Mouse (Mus musculus) right cerebral cortex, postnatal 14 days (tissue): Measurements from ENCODE around the gene Gm19668.
"Not testable (repeated sequence)": the region's sequence is repeated elsewhere in the genome, so short reads cannot be mapped to it uniquely, and the experiment has no call there.

Source experiments
- DNase-seq: peaks from one replicate; pipeline ENCODE4 v3.0.0; 2022

Gm19668 gene

DNA sequence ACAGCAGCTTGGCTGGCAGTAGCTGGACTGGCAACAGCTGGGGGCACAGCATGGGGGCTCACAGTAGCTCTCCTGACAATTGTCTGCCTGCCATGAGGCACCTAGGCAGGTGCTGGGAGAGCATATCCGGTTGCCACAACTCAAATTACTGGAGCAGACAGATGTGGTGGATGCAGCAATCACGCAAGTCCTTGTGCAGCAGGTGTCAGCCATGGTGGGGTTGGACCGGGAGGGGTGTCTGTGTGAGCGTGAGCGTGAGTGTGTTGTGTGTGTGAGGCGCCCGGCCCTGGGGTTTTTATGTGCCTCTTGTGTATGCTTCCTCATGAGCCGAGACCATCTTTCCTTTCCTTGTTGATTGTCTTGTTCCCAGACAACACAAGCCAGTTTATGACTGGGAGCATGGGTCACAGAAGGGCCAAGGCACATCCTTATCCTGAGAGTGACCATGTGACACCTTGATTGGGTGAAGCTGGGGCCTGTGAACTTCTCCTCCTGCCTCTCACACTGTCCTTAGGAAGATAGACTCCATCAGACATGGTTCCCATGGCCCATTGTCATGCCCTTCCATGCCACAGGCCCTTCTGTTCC, at the start of gene Gm19668:
Gene Gm19668, minus strand, starts transcription at position 213 of the 588 bp plus-strand sequence.
- no peak for DNase-seq

DNA sequence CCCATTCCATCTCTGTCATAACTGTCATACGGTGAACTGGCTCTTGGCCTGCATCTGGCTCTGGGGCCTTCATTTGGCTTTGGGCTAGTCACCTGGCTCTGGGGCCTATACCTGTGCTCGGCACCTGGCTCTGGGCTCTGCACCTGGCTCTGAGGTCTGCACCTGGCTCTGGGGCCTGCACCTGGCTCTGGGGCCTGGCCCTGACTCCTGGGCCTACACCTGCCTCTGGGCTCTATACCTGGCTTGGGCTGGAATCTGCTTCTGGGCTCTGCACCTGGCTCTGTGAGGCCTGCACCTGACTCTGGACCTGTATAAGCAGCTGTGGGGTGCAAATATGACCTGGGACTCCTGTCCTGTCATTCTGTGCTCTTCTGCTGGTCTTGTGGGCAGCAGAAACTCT, 48.6 kb upstream of the Gm19668 start:
- no peak for DNase-seq

DNA sequence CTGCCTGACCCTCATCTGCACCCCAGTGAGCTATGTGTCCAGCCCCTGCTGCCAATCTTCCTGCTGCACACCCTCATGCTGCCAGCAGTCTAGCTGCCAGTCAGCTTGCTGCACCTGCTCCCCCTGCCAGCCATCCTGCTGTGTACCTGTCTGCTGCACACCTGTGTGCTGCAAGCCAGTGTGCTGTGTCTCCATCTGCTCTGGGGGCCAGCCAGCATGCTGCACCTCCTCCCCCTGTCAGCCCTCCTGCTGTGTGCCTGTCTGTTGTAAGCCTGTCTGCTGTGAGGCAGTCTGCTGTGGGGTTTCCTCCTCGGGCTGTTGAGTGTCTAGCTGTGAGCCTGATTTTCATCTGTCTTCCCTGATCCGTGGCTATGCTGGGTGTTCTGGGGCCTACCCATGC, 48.0 kb upstream of the Gm19668 start:
- DNase-seq: no peak

DNA sequence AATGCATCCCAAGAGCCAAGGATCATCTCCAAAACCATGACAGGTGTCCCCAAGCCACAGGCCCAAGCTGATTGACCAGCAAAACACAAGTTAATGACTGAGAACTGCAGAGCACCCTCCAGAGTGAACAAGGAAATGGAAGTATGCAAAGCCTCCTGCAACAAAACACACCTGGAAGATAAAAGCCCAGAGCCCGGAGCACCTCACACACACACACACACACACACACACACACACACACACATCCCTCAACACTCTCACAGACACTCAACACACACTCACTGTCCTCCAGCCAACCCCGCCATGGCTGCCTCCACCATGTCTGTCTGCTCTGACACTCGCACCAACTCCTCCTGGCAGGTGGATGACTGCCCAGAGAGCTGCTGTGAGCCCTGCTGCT, 47.6 kb upstream of the Gm19668 start, which contains the start of gene Gm36176:
Gene Gm36176, plus strand, starts transcription at position 301 of the 400 bp plus-strand sequence.
- no peak for DNase-seq

DNA sequence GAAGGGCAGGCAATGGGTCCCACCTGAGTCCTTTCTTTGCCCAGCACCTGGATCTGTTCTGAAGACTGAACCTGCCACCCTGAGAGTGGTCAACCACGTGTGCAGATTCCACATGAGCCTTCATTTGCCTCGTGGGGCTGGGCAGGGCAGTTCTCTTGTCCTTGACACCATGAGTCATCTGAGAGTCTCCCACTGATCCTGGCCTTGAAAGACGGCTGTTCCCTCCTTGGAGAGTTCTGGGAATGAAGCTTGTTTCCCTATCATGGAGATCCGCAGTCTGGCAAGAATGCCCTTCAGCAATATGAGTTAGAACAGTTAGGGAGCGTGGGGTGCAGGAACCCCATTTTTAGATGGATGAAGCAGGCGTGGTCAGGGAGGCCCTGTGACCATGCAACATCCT, 40.1 kb upstream of the Gm19668 start:
- DNase-seq: no peak

DNA sequence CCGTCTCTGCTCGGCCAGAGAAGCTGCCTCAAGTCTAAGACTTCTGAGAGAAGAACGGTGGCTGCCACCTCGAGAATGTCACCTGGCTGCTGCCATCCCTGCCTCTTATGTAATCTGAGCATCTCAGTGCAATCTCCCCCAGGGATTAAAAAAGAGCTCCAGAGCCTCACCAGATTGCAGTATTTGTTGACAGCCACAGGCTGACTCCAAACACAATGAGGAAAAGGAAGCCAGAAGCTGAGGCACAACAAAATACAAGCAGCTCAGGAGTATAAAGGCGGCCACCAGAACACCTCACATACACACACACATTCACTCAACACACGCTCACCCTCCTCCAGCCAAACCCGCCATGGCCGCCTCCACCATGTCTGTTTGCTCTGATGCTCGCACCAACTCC, 36.7 kb upstream of the Gm19668 start, which contains the start of gene Krtap10-10:
Gene Krtap10-10, plus strand, starts transcription at position 301 of the 400 bp plus-strand sequence.
- no peak for DNase-seq

DNA sequence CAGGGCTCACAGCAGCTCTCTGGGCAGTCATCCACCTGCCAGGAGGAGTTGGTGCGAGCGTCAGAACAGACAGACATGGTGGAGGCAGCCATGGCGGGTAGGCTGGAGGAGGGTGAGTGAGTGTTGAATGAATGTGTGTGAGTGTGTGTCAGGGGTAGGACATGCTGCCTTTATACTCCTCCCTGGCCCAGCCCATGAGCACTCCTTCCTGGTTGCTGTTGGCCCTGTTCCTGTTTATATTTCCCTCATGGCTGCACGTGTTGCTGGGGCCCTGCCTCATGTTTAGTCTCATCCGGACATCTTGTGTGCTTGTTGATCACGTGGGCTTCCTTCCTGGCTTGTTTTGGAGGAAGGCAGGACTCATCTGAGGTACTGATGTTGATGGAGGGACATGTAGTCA, 28.0 kb upstream of the Gm19668 start, which contains the start of gene Krtap10-4:
Gene Krtap10-4, minus strand, starts transcription at position 145 of the 400 bp plus-strand sequence.
- no peak for DNase-seq

DNA sequence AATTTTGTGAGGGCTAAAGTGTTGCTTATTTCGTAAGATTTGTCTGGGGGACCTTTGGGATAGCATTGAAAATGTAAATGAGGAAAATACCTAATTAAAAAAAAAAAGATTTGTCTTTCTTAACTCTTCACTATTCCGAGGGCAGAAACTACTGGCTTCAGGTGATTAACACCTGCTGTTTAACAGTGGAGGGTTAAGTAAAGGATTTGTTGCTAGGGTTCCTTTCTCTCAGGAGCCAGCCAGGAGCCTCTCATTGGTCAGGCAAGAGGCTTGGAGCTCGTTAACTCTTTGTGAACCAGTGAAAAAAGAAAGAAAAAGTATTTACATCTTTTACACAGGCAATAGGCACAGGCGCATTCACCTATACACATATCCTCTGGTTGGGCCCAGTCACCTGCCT, 20.3 kb upstream of the Gm19668 start:
- no peak for DNase-seq

DNA sequence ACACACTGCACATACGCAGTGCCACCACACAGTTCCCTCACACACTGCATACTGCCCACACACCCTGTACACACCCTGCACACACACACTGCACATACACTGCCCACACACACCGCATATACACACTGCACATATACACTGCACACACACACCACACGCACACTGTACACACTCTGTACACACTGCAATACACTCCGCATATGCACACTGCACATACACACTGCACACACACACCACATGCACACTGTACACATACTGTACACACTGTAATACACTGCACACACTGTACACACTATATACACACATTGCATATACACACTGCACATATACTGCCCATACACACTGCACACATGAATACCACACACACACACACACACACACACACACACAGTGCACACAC, 19.6 kb upstream of the Gm19668 start:
- no peak for DNase-seq

DNA sequence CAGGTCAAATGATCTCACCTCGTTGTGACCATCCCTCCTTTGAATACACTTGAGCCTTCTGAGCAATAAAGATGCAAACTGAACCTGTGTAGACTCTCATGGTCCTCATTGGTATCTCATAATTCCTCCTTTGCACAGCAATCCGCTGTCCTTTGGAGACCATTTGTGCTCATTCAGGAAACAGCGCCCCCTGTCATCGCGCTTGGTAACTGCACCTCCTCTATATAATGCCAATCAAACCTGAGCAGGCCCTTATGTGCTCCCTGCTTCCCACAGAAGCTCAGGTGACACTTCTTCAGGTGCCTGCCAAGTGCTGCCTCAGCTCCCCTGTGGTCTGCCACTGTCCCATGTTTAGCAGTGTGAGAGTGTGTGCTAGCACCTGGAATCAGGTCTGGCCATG, 16.6 kb upstream of the Gm19668 start:
- peak; percentile 37 for DNase-seq

DNA sequence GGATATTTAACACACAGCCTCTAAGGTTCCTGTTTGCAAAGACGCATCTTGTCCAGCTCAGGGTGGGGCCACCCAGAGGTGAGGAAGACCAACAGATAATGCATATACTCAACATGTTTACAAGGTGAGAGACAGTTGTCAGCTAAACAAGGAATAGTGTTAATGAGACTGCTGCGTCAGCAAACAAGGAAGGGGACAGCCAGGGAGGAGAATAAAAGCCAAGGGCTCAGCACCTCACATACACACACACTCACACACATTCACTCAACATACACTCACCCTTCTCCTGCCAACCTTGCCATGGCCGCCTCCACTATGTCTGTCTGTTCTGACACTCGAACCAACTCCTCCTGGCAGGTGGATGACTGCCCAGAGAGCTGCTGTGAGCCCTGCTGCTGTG, 15.4 kb upstream of the Gm19668 start, which contains the start of gene Gm2696:
Gene Gm2696, plus strand, starts transcription at position 301 of the 400 bp plus-strand sequence.
- DNase-seq: no peak

DNA sequence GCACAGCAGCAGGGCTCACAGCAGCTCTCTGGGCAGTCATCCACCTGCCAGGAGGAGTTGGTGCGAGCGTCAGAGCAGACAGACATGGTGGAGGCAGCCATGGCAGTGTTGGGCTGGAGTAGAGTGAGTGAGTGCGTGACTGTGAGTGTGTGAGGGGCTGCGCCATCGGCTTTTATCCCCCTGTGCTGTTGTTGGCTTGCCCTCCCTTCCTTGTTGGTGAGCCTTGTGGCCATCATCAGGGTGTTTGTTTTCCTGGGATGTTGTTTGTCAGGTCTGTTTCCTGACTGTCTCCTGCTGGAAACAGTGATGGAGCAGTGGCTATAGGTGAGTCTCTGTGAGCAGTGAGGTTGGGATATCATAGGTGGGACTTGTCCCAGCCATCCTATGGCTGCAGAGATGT, 12.8 kb upstream of the Gm19668 start, which contains the start of gene Gm9507:
Gene Gm9507, minus strand, starts transcription at position 101 of the 400 bp plus-strand sequence.
- no peak for DNase-seq

DNA sequence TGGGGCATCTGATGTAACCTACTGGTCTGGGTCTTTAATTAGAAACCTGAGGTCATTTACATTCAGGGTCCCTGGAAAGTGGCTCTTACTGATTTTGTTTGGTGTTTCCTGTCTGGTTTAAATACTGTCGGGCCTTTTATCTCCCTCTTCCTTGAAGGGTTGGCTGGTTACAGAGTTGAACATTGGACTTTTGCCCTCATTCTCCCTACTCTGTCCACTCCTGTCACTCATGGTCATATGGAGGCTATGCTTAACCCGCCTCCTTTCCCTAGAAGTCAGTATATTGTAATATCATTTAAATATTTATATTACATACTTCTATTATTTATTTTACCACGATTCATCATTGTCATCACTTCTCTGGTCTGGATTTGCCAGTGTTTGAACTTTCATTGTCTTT, 5.2 kb upstream of the Gm19668 start:
- no peak for DNase-seq

DNA sequence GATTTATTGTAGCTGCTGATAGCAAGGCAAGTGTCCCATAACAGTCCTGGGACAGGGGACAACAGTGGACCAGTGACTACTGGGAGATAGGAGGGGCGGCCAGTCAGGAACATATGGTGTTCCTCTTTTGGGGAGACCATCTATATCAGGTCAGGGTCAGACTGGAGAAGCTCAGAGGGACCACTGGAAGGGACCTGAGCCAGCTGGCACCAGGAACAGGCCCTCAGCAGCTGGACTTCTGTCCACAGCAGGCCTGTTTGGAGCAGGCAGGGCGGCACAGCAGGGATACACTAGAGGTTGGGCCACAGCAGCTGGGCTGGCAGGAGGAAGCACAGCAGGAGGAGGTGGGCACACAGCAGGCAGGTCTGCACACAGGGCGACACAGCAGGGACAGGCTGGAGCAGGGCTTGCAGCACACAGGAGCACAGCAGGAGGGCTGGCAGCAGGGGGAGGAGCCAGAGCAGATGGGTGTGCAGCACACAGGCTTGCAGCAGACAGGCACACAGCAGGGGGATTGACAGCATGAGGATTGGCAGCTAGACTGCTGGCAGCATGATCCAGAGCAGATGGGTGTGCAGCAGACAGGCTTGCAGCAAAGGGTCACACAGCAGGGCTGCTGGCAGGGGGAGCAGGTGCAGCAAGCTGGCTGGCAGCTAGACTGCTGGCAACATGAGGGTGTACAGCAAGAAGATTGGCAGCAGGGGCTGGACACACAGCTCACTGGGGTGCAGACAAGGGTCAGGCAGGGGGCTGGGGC, 591 bp downstream of the Gm19668 start:
- not testable (repeated sequence) for DNase-seq

DNA sequence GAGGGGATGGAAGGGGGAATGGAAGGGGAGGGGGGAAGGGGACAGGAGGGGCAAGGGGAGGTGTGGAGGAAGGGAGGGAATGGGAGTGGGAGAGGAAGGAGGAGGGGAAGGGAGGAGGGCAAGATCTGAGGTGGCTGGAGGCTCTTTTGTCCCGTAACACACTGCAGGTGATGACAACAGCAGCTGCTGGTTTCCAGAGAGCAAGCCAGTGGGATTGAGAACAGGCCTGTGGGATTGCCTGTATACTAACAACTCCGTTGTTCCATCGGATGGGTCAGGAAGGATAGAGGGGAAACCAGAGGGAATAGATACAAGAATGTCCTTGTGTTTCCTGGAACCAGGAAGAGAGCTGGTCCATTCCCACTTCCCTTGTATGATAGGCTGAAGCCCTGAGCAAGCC, 1.3 kb downstream of the Gm19668 start:
- no peak for DNase-seq

DNA sequence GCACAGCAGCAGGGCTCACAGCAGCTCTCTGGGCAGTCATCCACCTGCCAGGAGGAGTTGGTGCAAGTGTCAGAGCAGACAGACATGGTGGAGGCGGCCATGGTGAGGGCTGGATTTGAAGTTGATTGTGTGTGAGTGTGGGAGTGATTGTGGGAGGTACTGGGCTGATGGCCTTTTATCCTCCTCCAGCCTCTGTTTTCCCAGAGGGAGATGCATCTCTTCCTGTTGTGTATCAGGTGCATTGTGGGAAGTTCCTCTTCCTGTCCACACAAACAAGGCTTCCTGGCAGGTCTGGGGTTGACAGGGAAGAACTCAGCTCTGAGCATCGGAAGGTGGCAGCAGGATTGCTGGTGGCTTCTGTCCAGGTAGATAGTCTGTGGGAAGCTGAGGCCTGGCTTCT, 4.0 kb downstream of the Gm19668 start, which contains the start of gene Gm9639:
Gene Gm9639, minus strand, starts transcription at position 101 of the 400 bp plus-strand sequence.
- DNase-seq: no peak

DNA sequence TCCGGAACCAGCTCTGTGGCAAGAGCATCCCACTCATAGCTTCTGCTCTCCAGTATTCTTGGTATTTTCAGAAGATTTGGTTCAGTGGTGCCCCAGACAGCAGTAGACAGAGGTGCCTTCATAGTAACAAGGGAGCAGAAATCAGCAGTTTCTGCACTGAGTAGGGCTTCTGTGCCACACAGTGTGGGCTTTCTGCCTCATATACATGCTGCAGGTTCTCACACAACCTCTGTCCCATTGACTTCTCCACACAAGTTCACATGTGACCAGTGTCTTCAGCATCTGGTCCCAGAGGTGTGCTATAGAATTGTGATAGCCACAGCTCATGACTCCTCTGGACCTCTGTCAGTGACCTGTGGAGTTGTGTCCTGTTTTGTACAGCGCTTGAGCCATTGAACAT, 10.3 kb downstream of the Gm19668 start:
- DNase-seq: no peak

DNA sequence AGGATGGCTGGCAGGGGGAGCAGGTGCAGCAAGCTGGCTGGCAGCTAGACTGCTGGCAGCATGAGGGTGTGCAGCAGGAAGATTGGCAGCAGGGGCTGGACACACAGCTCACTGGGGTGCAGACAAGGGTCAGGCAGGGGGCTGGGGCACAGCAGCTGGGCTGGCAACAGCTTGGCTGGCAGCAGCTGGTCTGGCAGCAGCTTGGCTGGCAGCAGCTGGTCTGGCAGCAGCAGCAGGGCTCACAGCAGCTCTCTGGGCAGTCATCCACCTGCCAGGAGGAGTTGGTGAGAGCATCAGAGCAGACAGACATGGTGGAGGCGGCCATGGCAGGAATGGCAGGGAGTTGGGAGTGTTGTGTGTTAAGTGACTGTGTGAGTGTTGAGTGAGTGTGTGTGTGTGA, 11.1 kb downstream of the Gm19668 start, which contains the start of gene Gm7137:
Gene Gm7137, minus strand, starts transcription at position 325 of the 400 bp plus-strand sequence.
- DNase-seq: not testable (repeated sequence)

DNA sequence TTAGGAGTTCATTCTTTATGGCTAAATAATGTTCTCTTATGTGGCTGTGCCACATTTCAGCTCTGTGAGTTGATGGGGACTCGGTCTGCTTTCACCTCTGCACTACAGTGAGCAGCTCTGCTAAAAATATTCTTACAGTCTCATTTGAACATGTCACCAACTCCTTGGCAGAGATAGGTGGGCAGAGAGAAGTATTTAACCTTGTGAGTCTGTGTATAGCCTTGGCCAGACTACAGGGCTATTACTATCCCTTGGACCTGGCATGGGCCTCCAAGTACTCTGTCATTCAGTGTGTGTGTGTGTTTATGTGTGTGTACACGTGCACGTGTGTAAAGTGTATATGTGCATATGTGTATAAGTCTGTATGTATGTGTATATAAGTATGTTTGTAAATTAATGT, 15.5 kb downstream of the Gm19668 start:
- DNase-seq: not testable (repeated sequence)

DNA sequence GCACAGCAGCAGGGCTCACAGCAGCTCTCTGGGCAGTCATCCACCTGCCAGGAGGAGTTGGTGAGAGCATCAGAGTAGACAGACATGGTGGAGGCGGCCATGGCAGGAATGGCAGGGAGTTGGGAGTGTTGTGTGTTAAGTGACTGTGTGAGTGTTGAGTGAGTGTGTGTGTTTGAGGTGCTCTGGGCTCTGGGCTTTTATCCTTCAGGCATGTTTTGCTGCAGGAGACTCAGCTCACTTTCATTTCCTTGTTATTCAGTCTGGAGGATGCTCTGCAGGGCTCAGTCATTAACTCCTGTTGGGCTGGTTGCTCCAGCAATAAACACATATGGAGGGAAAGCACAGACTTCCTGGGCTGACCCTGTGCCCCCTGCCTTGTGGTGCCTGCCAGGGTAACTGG, 16.5 kb downstream of the Gm19668 start, which contains the start of gene Gm3250:
Gene Gm3250, minus strand, starts transcription at position 101 of the 400 bp plus-strand sequence.
- DNase-seq: not testable (repeated sequence)

DNA sequence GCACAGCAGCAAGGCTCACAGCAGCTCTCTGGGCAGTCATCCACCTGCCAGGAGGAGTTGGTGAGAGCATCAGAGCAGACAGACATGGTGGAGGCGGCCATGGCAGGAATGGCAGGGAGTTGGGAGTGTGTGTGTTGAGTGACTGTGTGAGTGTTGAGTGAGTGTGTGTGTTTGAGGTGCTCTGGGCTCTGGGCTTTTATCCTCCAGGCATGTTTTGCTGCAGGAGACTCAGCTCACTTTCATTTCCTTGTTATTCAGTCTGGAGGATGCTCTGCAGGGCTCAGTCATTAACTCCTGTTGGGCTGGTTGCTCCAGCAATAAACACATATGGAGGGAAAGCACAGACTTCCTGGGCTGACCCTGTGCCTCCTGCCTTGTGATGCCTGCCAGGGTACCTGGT, 22.1 kb downstream of the Gm19668 start, which contains the start of gene Gm7138:
Gene Gm7138, minus strand, starts transcription at position 101 of the 400 bp plus-strand sequence.
- DNase-seq: not testable (repeated sequence)

DNA sequence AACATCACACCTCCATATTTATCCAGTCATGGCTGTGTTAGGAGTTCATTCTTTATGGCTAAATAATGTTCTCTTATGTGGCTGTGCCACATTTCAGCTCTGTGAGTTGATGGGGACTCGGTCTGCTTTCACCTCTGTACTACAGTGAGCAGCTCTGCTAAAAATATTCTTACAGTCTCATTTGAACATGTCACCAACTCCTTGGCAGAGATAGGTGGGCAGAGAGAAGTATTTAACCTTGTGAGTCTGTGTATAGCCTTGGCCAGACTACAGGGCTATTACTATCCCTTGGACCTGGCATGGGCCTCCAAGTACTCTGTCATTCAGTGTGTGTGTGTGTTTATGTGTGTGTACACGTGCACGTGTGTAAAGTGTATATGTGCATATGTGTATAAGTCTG, 26.8 kb downstream of the Gm19668 start:
- DNase-seq: not testable (repeated sequence)

DNA sequence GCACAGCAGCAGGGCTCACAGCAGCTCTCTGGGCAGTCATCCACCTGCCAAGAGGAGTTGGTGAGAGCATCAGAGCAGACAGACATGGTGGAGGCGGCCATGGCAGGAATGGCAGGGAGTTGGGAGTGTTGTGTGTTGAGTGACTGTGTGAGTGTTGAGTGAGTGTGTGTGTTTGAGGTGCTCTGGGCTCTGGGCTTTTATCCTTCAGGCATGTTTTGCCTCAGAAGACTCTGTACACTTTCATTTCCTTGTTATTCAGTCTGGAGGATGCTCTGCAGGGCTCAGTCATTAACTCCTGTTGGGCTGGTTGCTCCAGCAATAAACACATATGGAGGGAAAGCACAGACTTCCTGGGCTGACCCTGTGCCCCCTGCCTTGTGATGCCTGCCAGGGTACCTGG, 27.7 kb downstream of the Gm19668 start, which contains the start of gene Gm3238:
Gene Gm3238, minus strand, starts transcription at position 101 of the 400 bp plus-strand sequence.
- not testable (repeated sequence) for DNase-seq

DNA sequence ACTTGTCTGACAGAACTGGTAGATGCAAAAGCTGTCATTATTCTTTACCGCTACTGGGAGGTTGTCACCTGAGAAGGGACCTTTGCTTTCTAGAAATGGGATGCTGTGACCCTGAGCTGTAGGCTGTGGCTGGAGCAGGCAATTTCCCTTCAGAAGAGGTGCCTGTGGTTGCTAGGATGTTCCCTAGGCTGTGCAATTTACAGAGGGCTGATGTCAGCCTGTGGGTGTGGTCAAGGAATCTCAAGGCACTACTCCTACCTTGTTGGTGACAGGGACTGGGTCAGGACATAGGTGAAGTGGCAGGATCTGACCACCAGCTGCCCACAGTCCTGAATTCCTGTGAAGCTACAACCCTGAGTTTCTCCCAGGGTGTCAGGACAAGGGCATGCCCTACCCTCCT, 29.2 kb downstream of the Gm19668 start:
- DNase-seq: no peak
